Mouse (Mus musculus): ENCODE data around the gene Sh3bp4. TPM values are rescaled to one million over a fixed set of nuclear protein-coding genes. Genes with fewer than 3 reads are reported as not detected.

Sh3bp4 gene
- polyA plus RNA-seq, 1 experiment from 2014 or later = 1.2 TPM

DNA sequence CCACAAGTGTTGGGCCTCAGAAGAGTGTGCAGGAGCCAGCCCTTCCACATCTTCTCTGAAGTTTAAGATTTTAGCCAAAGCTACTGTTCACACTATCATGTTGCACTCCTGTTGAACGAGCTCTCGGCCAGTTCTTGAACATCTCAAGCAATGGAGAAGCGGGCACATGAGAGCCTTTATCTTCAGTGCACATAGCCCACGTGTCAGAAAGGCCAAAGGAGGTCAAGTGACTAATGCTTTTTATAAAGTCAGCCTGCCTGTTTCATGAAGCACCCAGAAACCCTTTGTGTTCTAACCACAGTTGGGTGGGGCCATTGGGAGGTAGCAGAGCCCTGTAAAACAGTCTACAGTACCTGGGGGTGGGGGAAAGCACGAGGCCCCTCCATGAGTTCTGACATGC lies 52.2 kb downstream of the Sh3bp4 start:
- Histone ChIP-seq H3K36me3 (ENCODE audit: control insufficient read depth, insufficient read depth) (no peaks in the 10 kb centered on the region), H3K4me3 (ENCODE audit: low read depth, low read length) (no peak overlapping the region), H3K27me3 (ENCODE audit: control insufficient read depth, insufficient read depth, low read depth, low read length) (no peaks in the 10 kb centered on the region), H3K4me1 (ENCODE audit: control insufficient read depth, low read depth, low read length) (no peaks in the 10 kb centered on the region), H3K4me2 (ENCODE audit: low read depth, low read length) (no peak overlapping the region), H3K27ac (ENCODE audit: low read length) (no peak overlapping the region), H3K9ac (ENCODE audit: low read depth, low read length) (no peak overlapping the region), H3K9me3 (replicated peaks; ENCODE audit: control insufficient read depth, low read length) (no peaks in the 10 kb centered on the region; the same call in 1 of the 2 replicates)
- WGBS (ENCODE audit: insufficient replicate concordance) = 47% methylated on average over 5 of the region's 5 CpGs
- ATAC-seq (ENCODE audit: low read depth) = no peak

- 61% methylated on average over 7 of the region's 7 CpGs for WGBS (ENCODE audit: insufficient replicate concordance)
- no peaks in the 10 kb centered on the region for H3K4me1 ChIP-seq (ENCODE audit: control insufficient read depth, low read depth, low read length)
- no peak for ATAC-seq (ENCODE audit: low read depth)
These were observed 53.9 kb downstream of the Sh3bp4 start for GRCm38 (mm10) chr1:89124076-89124475.

GRCm38 (mm10) chr1:89127163-89127562 lies 56.9 kb downstream of the Sh3bp4 start:
- WGBS (ENCODE audit: insufficient replicate concordance) = 81% methylated on average over 3 of the region's 3 CpGs
- Histone ChIP-seq H3K36me3 (ENCODE audit: control insufficient read depth, insufficient read depth) (no peaks in the 10 kb centered on the region), H3K9me3 (replicated peaks; ENCODE audit: control insufficient read depth, low read length) (no peaks in the 10 kb centered on the region; the same call in 1 of the 2 replicates), H3K27ac (ENCODE audit: low read length) (no peak overlapping the region), H3K4me1 (ENCODE audit: control insufficient read depth, low read depth, low read length) (no peaks in the 10 kb centered on the region), H3K4me3 (ENCODE audit: low read depth, low read length) (no peak overlapping the region), H3K4me2 (ENCODE audit: low read depth, low read length) (no peak overlapping the region), H3K9ac (ENCODE audit: low read depth, low read length) (no peak overlapping the region), H3K27me3 (ENCODE audit: control insufficient read depth, insufficient read depth, low read depth, low read length) (no peaks in the 10 kb centered on the region)
- no peak for ATAC-seq (ENCODE audit: low read depth)

More at GRCm38 (mm10) chr1:89124076-89124475, 53.9 kb downstream of the Sh3bp4 start:
- Histone ChIP-seq H3K27ac (ENCODE audit: low read length) (no peak overlapping the region), H3K9me3 (replicated peaks; ENCODE audit: control insufficient read depth, low read length) (no peaks in the 10 kb centered on the region; the same call in 1 of the 2 replicates), H3K27me3 (ENCODE audit: control insufficient read depth, insufficient read depth, low read depth, low read length) (no peaks in the 10 kb centered on the region), H3K4me2 (ENCODE audit: low read depth, low read length) (no peak overlapping the region), H3K9ac (ENCODE audit: low read depth, low read length) (no peak overlapping the region), H3K36me3 (ENCODE audit: control insufficient read depth, insufficient read depth) (no peaks in the 10 kb centered on the region), H3K4me3 (ENCODE audit: low read depth, low read length) (no peak overlapping the region)

GRCm38 (mm10) chr1:89130429-89130828 lies 60.2 kb downstream of the Sh3bp4 start:
- ATAC-seq (ENCODE audit: low read depth) = no peak
- Histone ChIP-seq H3K27ac (ENCODE audit: low read length) (no peak overlapping the region), H3K4me1 (ENCODE audit: control insufficient read depth, low read depth, low read length) (no peaks in the 10 kb centered on the region), H3K36me3 (ENCODE audit: control insufficient read depth, insufficient read depth) (no peaks in the 10 kb centered on the region), H3K4me3 (ENCODE audit: low read depth, low read length) (no peak overlapping the region), H3K4me2 (ENCODE audit: low read depth, low read length) (no peak overlapping the region), H3K9me3 (replicated peaks; ENCODE audit: control insufficient read depth, low read length) (no peaks in the 10 kb centered on the region; the same call in 1 of the 2 replicates), H3K27me3 (ENCODE audit: control insufficient read depth, insufficient read depth, low read depth, low read length) (no peaks in the 10 kb centered on the region), H3K9ac (ENCODE audit: low read depth, low read length) (no peak overlapping the region)
- 70% methylated on average over 6 of the region's 6 CpGs for WGBS (ENCODE audit: insufficient replicate concordance)

GRCm38 (mm10) chr1:89131018-89131540 lies 60.9 kb downstream of the Sh3bp4 start:
- Histone ChIP-seq H3K27ac (ENCODE audit: low read length) (no peak overlapping the region), H3K4me1 (ENCODE audit: control insufficient read depth, low read depth, low read length) (no peaks in the 10 kb centered on the region), H3K36me3 (ENCODE audit: control insufficient read depth, insufficient read depth) (no peaks in the 10 kb centered on the region), H3K4me2 (ENCODE audit: low read depth, low read length) (no peak overlapping the region), H3K4me3 (ENCODE audit: low read depth, low read length) (no peak overlapping the region), H3K9me3 (replicated peaks; ENCODE audit: control insufficient read depth, low read length) (no peaks in the 10 kb centered on the region; the same call in 1 of the 2 replicates), H3K27me3 (ENCODE audit: control insufficient read depth, insufficient read depth, low read depth, low read length) (no peaks in the 10 kb centered on the region), H3K9ac (ENCODE audit: low read depth, low read length) (no peak overlapping the region)
- ATAC-seq (ENCODE audit: low read depth) = no peak
- 45% methylated on average over 14 of the region's 14 CpGs for WGBS (ENCODE audit: insufficient replicate concordance)

DNA sequence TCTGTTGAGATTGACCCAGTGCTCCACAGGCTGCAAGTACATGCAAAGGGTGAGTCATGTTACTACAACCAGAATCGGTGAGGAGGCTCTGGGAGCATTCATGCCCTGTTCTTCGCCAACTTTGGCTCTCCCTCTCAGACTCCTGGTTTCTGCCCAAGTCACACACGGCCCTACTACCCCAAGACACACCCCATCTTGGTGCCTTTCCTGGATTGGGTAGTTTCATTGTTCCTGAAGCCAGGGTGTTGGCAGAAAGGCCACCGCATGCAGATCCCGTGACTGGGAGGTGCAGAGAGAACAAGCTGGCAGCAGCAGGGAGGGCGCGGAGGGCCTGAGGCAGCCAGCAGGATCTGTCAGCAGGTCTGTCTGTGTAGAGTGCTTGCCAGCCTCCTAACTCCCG lies 61.5 kb downstream of the Sh3bp4 start:
- H3K27ac ChIP-seq (ENCODE audit: low read length) = no peak overlapping the region
- H3K9me3 ChIP-seq (replicated peaks; ENCODE audit: control insufficient read depth, low read length) = no peaks in the 10 kb centered on the region; the same call in 1 of the 2 replicates
- no peak overlapping the region for H3K4me3 ChIP-seq (ENCODE audit: low read depth, low read length)
- H3K36me3 ChIP-seq (ENCODE audit: control insufficient read depth, insufficient read depth) = no peaks in the 10 kb centered on the region
- ATAC-seq (ENCODE audit: low read depth) = no peak
- no peak overlapping the region for H3K9ac ChIP-seq (ENCODE audit: low read depth, low read length)
- no peaks in the 10 kb centered on the region for H3K4me1 ChIP-seq (ENCODE audit: control insufficient read depth, low read depth, low read length)
- 61% methylated on average over 8 of the region's 8 CpGs for WGBS (ENCODE audit: insufficient replicate concordance)
- H3K4me2 ChIP-seq (ENCODE audit: low read depth, low read length) = no peak overlapping the region
- H3K27me3 ChIP-seq (ENCODE audit: control insufficient read depth, insufficient read depth, low read depth, low read length) = no peaks in the 10 kb centered on the region

DNA sequence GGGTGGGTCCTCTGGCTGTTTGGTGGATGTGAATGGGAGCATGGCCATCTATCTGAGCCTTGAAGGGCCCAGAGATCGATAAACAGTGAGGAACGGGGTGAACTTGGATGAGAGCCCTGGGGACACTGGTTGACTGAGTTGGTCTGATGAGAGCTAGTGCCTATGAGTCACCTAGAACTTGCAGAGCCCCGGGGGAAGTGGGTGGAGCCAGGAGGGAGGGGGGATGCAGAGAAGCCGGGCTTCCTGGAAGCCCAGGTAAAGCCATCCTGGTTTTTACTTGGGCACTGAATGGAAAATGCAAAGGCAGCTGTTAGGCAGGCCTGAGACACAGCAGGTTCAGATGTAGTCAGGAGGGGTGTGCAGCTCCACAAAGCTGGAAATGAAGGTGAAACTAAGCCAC lies 63.1 kb downstream of the Sh3bp4 start:
- no peak for ATAC-seq (ENCODE audit: low read depth)
- Histone ChIP-seq H3K4me2 (ENCODE audit: low read depth, low read length) (no peak overlapping the region), H3K9me3 (replicated peaks; ENCODE audit: control insufficient read depth, low read length) (no peaks in the 10 kb centered on the region), H3K4me3 (ENCODE audit: low read depth, low read length) (no peak overlapping the region), H3K27ac (ENCODE audit: low read length) (no peak overlapping the region), H3K27me3 (ENCODE audit: control insufficient read depth, insufficient read depth, low read depth, low read length) (no peaks in the 10 kb centered on the region), H3K36me3 (ENCODE audit: control insufficient read depth, insufficient read depth) (no peaks in the 10 kb centered on the region), H3K9ac (ENCODE audit: low read depth, low read length) (no peak overlapping the region), H3K4me1 (ENCODE audit: control insufficient read depth, low read depth, low read length) (no peaks in the 10 kb centered on the region)
- WGBS (ENCODE audit: insufficient replicate concordance) = 51% methylated on average over 4 of the region's 4 CpGs

DNA sequence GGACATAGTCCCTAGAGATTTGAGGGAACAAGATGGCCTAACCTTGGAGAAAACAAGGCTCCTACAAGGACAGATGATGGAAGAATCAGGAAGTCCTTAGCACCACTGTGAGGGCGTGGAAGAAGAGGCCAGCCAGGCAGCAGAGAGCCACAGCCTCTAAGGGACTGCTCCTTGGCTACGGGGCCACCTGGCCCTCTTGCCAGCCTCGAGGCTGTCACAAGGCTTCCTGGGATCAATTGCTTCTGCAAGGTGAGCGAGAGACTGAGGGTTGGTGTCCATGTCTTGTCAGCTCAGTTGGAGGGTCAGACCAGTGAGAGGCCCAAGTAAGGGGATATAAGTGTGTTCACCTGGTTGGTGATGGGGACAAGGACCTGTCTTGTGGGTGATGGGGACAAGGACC lies 63.5 kb downstream of the Sh3bp4 start:
- Histone ChIP-seq H3K36me3 (ENCODE audit: control insufficient read depth, insufficient read depth) (no peaks in the 10 kb centered on the region), H3K27me3 (ENCODE audit: control insufficient read depth, insufficient read depth, low read depth, low read length) (no peaks in the 10 kb centered on the region), H3K9me3 (replicated peaks; ENCODE audit: control insufficient read depth, low read length) (no peaks in the 10 kb centered on the region), H3K9ac (ENCODE audit: low read depth, low read length) (no peak overlapping the region), H3K4me2 (ENCODE audit: low read depth, low read length) (no peak overlapping the region), H3K4me3 (ENCODE audit: low read depth, low read length) (no peak overlapping the region), H3K27ac (ENCODE audit: low read length) (no peak overlapping the region), H3K4me1 (ENCODE audit: control insufficient read depth, low read depth, low read length) (no peaks in the 10 kb centered on the region)
- WGBS (ENCODE audit: insufficient replicate concordance) = 46% methylated on average over 4 of the region's 4 CpGs
- no peak for ATAC-seq (ENCODE audit: low read depth)

GRCm38 (mm10) chr1:89136089-89136811 lies 66.0 kb downstream of the Sh3bp4 start:
- WGBS (ENCODE audit: insufficient replicate concordance) = 70% methylated on average over 13 of the region's 13 CpGs
- H3K27me3 ChIP-seq (ENCODE audit: control insufficient read depth, insufficient read depth, low read depth, low read length) = no peaks in the 10 kb centered on the region
- no peak overlapping the region for H3K4me2 ChIP-seq (ENCODE audit: low read depth, low read length)
- no peak for ATAC-seq (ENCODE audit: low read depth)
- no peak overlapping the region for H3K27ac ChIP-seq (ENCODE audit: low read length)
- H3K4me3 ChIP-seq (ENCODE audit: low read depth, low read length) = no peak overlapping the region
- no peak overlapping the region for H3K9ac ChIP-seq (ENCODE audit: low read depth, low read length)
- H3K36me3 ChIP-seq (ENCODE audit: control insufficient read depth, insufficient read depth) = no peaks in the 10 kb centered on the region
- H3K9me3 ChIP-seq (replicated peaks; ENCODE audit: control insufficient read depth, low read length) = no peaks in the 10 kb centered on the region
- no peaks in the 10 kb centered on the region for H3K4me1 ChIP-seq (ENCODE audit: control insufficient read depth, low read depth, low read length)
